Mouse (Mus musculus) c-Kit-positive CD71-positive TER-119-positive erythroid progenitor cells, embryonic 14.5 days (primary cell): ENCODE results near the gene Bud23.
A peak's percentile ranks its signal among the peaks of the same experiment; 100 is the strongest.

Experiments used
- DNase-seq: peaks from one replicate; pipeline ENCODE4 v3.0.0-alpha.2; 2013; ENCODE audit warnings: low spot score

Gene Bud23

DNA sequence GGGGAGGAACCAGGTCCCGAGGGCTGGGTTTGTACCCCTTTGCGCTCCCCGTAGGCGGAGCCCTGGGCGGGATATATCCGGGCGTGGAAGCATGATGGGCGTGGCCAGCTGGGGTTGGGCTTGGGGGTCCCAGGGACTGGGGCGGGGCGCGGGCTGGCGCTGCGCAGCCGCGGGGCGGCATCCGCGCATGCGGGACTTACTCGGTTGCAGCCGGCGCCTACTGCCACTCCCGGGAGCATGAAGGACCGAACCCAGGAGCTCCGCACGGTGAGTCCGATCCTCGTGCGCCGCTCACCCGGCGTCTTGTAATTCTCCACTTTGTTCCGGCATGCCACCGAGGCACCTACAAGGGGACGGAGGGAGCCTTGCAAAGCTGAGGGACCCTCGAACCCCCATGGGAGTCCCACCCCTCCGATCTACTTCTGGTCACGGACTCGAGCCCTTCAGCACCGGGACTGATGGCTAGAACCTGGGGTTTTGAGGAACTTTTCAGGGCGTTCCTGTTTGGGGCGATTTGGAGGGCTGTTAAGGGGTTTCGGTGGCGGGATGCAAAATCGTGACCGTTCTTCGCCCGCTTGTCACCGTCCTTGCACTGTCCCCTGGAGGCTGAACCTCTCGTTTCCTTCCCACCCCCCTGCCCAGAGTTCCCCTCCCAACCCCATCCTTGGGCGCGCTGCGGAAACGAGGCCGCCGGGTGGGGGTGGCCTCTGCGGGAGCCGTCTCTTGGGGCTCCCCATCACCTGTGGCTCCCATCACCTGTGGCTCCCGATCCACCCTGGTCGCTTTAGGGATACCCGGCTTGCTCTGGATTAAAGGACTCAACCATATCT lies 41.2 kb downstream of the Bud23 start, which contains the start of gene Stx1a:
TSS of gene Stx1a (plus strand) at position 139 of the 830 bp plus-strand sequence.
- peak; percentile 60 for DNase-seq

DNA sequence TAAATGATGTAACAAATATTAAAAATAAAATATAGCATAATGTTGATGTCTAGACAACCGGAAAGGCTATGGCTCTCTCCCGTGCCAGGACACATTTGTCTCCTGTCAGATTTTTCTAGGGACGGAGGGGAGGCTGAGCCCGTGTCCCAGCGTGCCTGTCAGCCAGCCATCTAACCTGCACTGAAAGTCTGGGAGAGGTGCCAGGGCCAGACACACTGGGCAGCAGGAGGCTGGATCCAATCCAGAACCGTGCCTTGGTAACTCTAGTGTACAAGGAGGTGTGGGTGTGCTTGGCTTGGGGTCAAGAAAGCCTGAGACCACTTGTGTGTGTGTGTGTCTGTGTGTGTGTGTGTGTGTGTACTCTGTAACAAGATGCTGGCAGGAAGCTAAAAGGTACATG lies 42.9 kb downstream of the Bud23 start:
- no peak for DNase-seq

DNA sequence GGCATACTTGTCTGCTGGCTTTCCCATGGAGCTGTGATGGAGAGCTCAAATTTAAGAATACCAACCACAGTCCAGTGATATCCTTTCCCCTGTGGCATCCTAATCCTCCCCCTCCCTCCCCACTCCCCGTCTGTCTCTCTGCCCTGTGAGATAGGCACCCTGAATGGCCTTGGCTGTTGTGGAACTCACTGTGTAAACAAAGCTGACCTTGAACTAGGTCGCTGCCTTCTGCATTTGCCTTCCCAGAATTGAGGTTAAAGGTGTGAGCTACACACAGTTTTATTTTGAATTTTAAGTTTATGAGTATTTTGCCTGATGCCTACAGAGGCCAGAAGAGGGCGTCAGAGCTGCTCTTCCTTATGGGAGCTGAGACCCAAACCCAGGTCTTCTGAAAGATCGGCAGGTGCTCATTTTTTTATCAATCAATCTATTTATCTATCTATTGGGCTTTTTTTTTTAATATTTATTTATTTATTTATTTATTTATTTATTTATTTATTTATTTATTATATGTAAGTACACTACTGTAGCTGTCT lies 48.5 kb downstream of the Bud23 start:
- DNase-seq = no peak

DNA sequence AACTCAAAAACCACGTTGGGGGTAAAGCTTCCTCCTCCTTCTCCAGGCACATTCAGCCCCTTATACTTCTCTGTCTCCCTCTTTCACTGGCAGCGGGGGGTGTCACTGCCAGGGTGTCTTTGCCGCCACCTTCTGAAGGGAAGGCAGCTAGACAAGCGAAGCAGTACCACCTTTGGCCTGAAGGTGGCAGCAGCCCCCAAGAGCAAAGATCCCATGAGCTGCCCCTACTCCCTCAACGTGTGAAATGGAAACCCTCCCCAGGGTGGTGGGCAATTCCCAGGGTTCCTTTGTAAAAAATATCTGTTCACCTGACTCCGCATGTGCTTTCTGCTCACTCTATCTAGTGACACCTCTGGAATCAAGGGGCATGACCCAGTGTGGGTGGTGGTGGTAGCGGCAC lies 49.3 kb downstream of the Bud23 start:
- DNase-seq = peak; percentile 82

DNA sequence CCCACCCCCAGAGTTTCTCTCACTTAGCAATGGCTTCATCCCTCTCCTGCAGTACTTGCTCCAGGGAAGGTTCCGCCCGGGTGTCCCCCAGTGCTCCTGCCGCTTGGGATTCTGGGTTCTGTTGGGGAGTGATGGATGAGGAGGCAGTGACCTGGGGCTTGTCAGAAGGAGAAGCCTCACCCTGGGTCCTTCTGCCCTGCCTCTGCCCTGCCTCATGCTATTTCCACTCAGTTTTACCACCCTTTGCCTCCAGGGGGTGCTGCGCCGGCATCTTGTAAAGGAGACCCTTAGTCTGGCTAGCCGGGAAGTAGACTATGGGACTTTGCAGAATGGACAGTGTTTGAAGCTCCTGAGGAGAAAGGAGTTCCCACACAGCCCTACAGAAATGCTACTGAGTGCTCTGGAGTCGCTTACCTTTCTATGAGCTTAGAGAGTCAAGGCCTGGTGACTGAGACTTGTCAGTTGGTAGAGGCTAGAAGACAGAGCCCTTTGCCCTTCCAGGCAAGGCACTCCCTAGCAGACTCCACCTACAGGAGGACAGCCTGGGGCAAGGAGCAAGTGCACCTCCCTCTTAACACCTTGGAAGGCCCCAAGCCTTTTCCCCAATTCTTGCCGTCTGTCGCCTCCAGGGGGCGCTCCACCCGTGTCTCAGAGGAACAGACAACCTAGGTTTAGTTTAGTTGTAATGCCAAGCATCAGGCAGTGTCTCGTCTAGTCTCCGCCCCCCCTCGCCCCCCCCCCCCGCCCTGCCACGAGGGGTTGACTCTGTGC lies 51.9 kb downstream of the Bud23 start:
- DNase-seq = peak; percentile 84

DNA sequence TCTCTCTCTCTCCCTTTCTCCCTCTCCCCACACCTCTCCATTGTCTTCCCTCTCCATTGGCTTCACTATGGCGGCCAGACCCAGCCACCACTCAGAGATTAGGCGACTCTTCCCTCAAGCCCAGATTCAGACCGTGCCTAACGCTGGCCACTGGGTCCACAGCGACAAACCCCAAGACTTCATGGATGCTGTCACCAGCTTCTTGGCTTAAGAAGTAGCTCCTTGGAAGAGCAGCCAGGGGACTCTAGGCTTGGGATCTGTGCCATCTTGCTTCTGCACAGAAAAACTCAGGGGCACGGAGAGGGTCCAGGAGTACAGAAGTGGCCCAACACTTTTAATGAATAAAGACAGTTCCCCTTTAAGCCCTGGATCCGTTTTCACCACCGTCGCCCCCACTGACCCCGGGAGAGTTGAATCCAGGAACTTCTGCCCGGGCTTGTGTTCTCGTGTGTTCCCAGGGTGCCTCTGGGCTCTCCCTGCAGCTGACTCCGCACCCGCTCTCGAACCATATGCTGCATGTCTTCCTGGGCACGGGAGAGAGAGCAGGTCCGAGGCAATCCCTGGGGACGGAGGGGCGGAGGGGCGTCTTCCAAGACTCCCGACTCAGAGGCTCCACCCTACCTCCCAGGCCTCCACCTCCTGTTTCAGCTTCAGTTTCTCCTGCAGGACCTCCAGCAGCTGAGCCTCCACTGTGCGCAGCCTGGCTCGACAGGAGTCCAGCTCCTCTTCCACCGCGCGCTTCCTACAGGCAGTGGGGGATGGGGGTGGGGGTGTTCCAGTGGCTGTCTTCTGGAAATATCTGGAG lies 52.7 kb downstream of the Bud23 start:
- no peak for DNase-seq

- no peak for DNase-seq
Observed at GRCm38 (mm10) chr5:135010841-135011743, 53.7 kb downstream of the Bud23 start.

GRCm38 (mm10) chr5:135010320-135010709 lies 54.4 kb downstream of the Bud23 start:
- no peak for DNase-seq

- DNase-seq = peak; percentile 88
Observed at GRCm38 (mm10) chr5:135009590-135010319, 55.0 kb downstream of the Bud23 start.

DNA sequence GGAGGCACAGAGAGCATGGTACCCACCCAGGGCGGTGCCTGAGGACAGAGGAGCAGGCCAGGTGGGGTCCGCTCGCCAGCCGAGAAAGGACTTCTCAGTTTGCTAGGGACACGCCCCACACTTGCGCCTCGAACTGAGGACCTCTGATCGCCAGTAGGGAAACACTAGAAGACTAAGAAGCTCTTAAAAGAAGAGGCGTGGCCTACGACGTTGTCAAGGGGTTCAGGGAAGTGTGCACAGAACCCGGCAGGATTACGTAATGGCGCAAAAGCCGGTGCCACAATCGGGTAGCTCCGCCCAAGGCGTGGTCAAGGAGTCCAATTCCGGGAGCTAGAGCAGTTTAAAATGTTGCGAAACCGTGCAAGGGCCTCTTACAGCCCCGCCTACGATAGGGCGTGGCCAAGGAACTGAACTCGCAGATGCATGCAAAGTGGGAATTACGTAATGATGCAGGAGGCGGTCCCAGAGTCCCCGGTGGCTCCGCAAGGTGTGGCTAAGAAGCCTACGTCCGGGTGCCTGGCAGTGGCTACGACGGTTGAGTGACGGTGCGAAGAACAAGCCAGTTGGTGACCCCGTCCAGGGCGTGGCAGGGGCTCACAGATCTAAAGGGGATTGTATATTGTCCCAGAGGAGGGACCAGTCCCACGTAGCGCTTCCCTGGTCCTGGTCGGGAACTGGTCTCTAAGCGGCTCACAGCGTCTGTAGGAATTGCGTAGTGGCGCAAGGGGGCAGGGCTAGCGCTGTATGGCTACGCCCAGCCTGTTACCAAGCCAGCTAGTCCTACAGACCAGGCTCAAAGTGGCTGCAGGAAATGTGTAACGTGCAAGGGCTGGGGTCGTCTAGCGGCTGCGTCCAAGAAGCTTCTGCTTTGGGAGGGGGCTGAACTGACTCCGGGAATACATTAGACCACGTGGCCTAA lies 55.8 kb downstream of the Bud23 start, which contains the start of gene Abhd11:
TSS of gene Abhd11 (plus strand) at position 482 of the 919 bp plus-strand sequence.
- peak; percentile 100 for DNase-seq

GRCm38 (mm10) chr5:135007802-135008571 lies 56.8 kb downstream of the Bud23 start:
- DNase-seq = no peak
